Mouse (Mus musculus): ENCODE data around the gene Grik5. TPM values are rescaled to one million over a fixed set of nuclear protein-coding genes. Genes with fewer than 3 reads are reported as not detected.

Grik5 gene
- polyA plus RNA-seq, 1 experiment from 2014 or later = 5.1 TPM

- Histone ChIP-seq H3K9me3 (ENCODE audit: low read length) (no peaks in the 10 kb centered on the region), H3K4me1 (ENCODE audit: insufficient read depth, low read length) (peaks cover 16% of the 10 kb centered on the region), H3K36me3 (ENCODE audit: insufficient read depth, low read length) (peaks cover 51% of the 10 kb centered on the region), H3K27me3 (ENCODE audit: insufficient read depth, low read length) (no peaks in the 10 kb centered on the region), H3K9ac (replicated peaks; ENCODE audit: low read length) (no peak overlapping the region), H3K4me2 (replicated peaks; ENCODE audit: low read depth, low read length) (no peak overlapping the region), H3K27ac (ENCODE audit: low read length) (no peak overlapping the region), H3K4me3 (ENCODE audit: low read length) (no peak overlapping the region)
- no peak for ATAC-seq (ENCODE audit: low FRiP score, low TSS enrichment)
- WGBS = 90% methylated on average over 4 of the region's 4 CpGs
These were observed 10.4 kb upstream of the Grik5 start for GRCm38 (mm10) chr7:25082510-25082909.

- 95% methylated on average over 13 of the region's 13 CpGs for WGBS
- Histone ChIP-seq H3K27me3 (ENCODE audit: insufficient read depth, low read length) (no peaks in the 10 kb centered on the region), H3K36me3 (ENCODE audit: insufficient read depth, low read length) (peaks cover 51% of the 10 kb centered on the region), H3K4me2 (replicated peaks; ENCODE audit: low read depth, low read length) (no peak overlapping the region), H3K9ac (replicated peaks; ENCODE audit: low read length) (no peak overlapping the region), H3K4me3 (ENCODE audit: low read length) (no peak overlapping the region), H3K27ac (ENCODE audit: low read length) (no peak overlapping the region), H3K4me1 (ENCODE audit: insufficient read depth, low read length) (peaks cover 19% of the 10 kb centered on the region), H3K9me3 (ENCODE audit: low read length) (no peaks in the 10 kb centered on the region)
- no peak for ATAC-seq (ENCODE audit: low FRiP score, low TSS enrichment)
These were observed 8.3 kb upstream of the Grik5 start for GRCm38 (mm10) chr7:25080431-25080830.

GRCm38 (mm10) chr7:25079496-25080026 lies 7.4 kb upstream of the Grik5 start:
- Histone ChIP-seq H3K9ac (replicated peaks; ENCODE audit: low read length) (no peak overlapping the region), H3K27me3 (ENCODE audit: insufficient read depth, low read length) (no peaks in the 10 kb centered on the region), H3K9me3 (ENCODE audit: low read length) (no peaks in the 10 kb centered on the region), H3K4me1 (ENCODE audit: insufficient read depth, low read length) (peaks cover 19% of the 10 kb centered on the region), H3K4me2 (replicated peaks; ENCODE audit: low read depth, low read length) (no peak overlapping the region), H3K36me3 (ENCODE audit: insufficient read depth, low read length) (peaks cover 51% of the 10 kb centered on the region), H3K27ac (ENCODE audit: low read length) (no peak overlapping the region), H3K4me3 (ENCODE audit: low read length) (no peak overlapping the region)
- no peak for ATAC-seq (ENCODE audit: low FRiP score, low TSS enrichment)
- 73% methylated on average over 12 of the region's 12 CpGs for WGBS

GRCm38 (mm10) chr7:25077414-25077755 lies 5.2 kb upstream of the Grik5 start:
- Histone ChIP-seq H3K9me3 (ENCODE audit: low read length) (no peaks in the 10 kb centered on the region), H3K36me3 (ENCODE audit: insufficient read depth, low read length) (peaks cover 30% of the 10 kb centered on the region)

GRCm38 (mm10) chr7:25076663-25077413 lies 4.7 kb upstream of the Grik5 start:
- H3K4me2 ChIP-seq (replicated peaks; ENCODE audit: low read depth, low read length) = peak overlapping the region; percentile 75
- peak overlapping the region; percentile 89 for H3K4me3 ChIP-seq (ENCODE audit: low read length)
- H3K4me1 ChIP-seq (ENCODE audit: insufficient read depth, low read length) = peaks cover 28% of the 10 kb centered on the region
- WGBS = under 1% methylated on average over 56 of the region's 56 CpGs
- H3K27ac ChIP-seq (ENCODE audit: low read length) = peak overlapping the region; percentile 97
- H3K27me3 ChIP-seq (ENCODE audit: insufficient read depth, low read length) = no peaks in the 10 kb centered on the region
- H3K36me3 ChIP-seq (ENCODE audit: insufficient read depth, low read length) = peaks cover 25% of the 10 kb centered on the region
- H3K9ac ChIP-seq (replicated peaks; ENCODE audit: low read length) = peak overlapping the region; percentile 98
- H3K9me3 ChIP-seq (ENCODE audit: low read length) = no peaks in the 10 kb centered on the region
- ATAC-seq (ENCODE audit: low FRiP score, low TSS enrichment) = peak; percentile 98

More at GRCm38 (mm10) chr7:25077414-25077755, 5.2 kb upstream of the Grik5 start:
- H3K9ac ChIP-seq (replicated peaks; ENCODE audit: low read length) = peak overlapping the region; percentile 98
- H3K27ac ChIP-seq (ENCODE audit: low read length) = peak overlapping the region; percentile 96
- H3K4me3 ChIP-seq (ENCODE audit: low read length) = peak overlapping the region; percentile 89
- peak; percentile 46; the same call in 1 of the 2 replicates for ATAC-seq (ENCODE audit: low FRiP score, low TSS enrichment)
- under 1% methylated on average over 33 of the region's 33 CpGs for WGBS
- no peaks in the 10 kb centered on the region for H3K27me3 ChIP-seq (ENCODE audit: insufficient read depth, low read length)
- H3K4me1 ChIP-seq (ENCODE audit: insufficient read depth, low read length) = peaks cover 28% of the 10 kb centered on the region
- H3K4me2 ChIP-seq (replicated peaks; ENCODE audit: low read depth, low read length) = peak overlapping the region; percentile 75

- Histone ChIP-seq H3K9ac (replicated peaks; ENCODE audit: low read length) (peak overlapping the region; percentile 80), H3K9me3 (ENCODE audit: low read length) (no peaks in the 10 kb centered on the region), H3K36me3 (ENCODE audit: insufficient read depth, low read length) (peaks cover 19% of the 10 kb centered on the region), H3K4me1 (ENCODE audit: insufficient read depth, low read length) (peaks cover 30% of the 10 kb centered on the region), H3K4me3 (ENCODE audit: low read length) (peak overlapping the region; percentile 55), H3K27me3 (ENCODE audit: insufficient read depth, low read length) (no peaks in the 10 kb centered on the region), H3K4me2 (replicated peaks; ENCODE audit: low read depth, low read length) (peak overlapping the region; percentile 65), H3K27ac (ENCODE audit: low read length) (peak overlapping the region; percentile 97)
- whole genome bisulfite sequencing = 13% methylated on average over 7 of the region's 7 CpGs
- no peak for ATAC-seq (ENCODE audit: low FRiP score, low TSS enrichment)
These were observed 4.1 kb upstream of the Grik5 start for GRCm38 (mm10) chr7:25076296-25076662.

- no peak overlapping the region for H3K4me2 ChIP-seq (replicated peaks; ENCODE audit: low read depth, low read length)
- 71% methylated on average over 8 of the region's 8 CpGs for WGBS
- H3K27ac ChIP-seq (ENCODE audit: low read length) = no peak overlapping the region
- H3K36me3 ChIP-seq (ENCODE audit: insufficient read depth, low read length) = peaks cover 4% of the 10 kb centered on the region; the same call in 1 of the 2 replicates
- H3K27me3 ChIP-seq (ENCODE audit: insufficient read depth, low read length) = no peaks in the 10 kb centered on the region
- no peak overlapping the region for H3K4me3 ChIP-seq (ENCODE audit: low read length)
- peaks cover 43% of the 10 kb centered on the region for H3K4me1 ChIP-seq (ENCODE audit: insufficient read depth, low read length)
- no peaks in the 10 kb centered on the region for H3K9me3 ChIP-seq (ENCODE audit: low read length)
- no peak for ATAC-seq (ENCODE audit: low FRiP score, low TSS enrichment)
- H3K9ac ChIP-seq (replicated peaks; ENCODE audit: low read length) = no peak overlapping the region
These were observed 1.8 kb upstream of the Grik5 start for GRCm38 (mm10) chr7:25073924-25074323.

GRCm38 (mm10) chr7:25072716-25073390 lies 707 bp upstream of the Grik5 start:
- H3K27me3 ChIP-seq (ENCODE audit: insufficient read depth, low read length) = no peaks in the 10 kb centered on the region
- H3K36me3 ChIP-seq (ENCODE audit: insufficient read depth, low read length) = peaks cover 11% of the 10 kb centered on the region
- peak; percentile 14; the same call in 1 of the 2 replicates for ATAC-seq (ENCODE audit: low FRiP score, low TSS enrichment)
- H3K4me1 ChIP-seq (ENCODE audit: insufficient read depth, low read length) = peaks cover 32% of the 10 kb centered on the region
- H3K27ac ChIP-seq (ENCODE audit: low read length) = peak overlapping the region; percentile 90
- 1% methylated on average over 20 of the region's 33 CpGs for WGBS
- peak overlapping the region; percentile 91 for H3K4me2 ChIP-seq (replicated peaks; ENCODE audit: low read depth, low read length)
- H3K9ac ChIP-seq (replicated peaks; ENCODE audit: low read length) = peak overlapping the region; percentile 80
- H3K4me3 ChIP-seq (ENCODE audit: low read length) = peak overlapping the region; percentile 61
- no peaks in the 10 kb centered on the region for H3K9me3 ChIP-seq (ENCODE audit: low read length)

GRCm38 (mm10) chr7:25068724-25069123 lies 3.4 kb downstream of the Grik5 start:
- ATAC-seq (ENCODE audit: low FRiP score, low TSS enrichment) = no peak
- 37% methylated on average over 2 of the region's 2 CpGs for WGBS
- Histone ChIP-seq H3K27me3 (ENCODE audit: insufficient read depth, low read length) (no peaks in the 10 kb centered on the region), H3K4me1 (ENCODE audit: insufficient read depth, low read length) (peaks cover 26% of the 10 kb centered on the region), H3K4me3 (ENCODE audit: low read length) (no peak overlapping the region), H3K9ac (replicated peaks; ENCODE audit: low read length) (no peak overlapping the region), H3K27ac (ENCODE audit: low read length) (no peak overlapping the region), H3K36me3 (ENCODE audit: insufficient read depth, low read length) (peaks cover 47% of the 10 kb centered on the region), H3K9me3 (ENCODE audit: low read length) (no peaks in the 10 kb centered on the region), H3K4me2 (replicated peaks; ENCODE audit: low read depth, low read length) (no peak overlapping the region)

Measured in kidney, embryonic 16.5 days (tissue).